Mouse (Mus musculus) thymus, postnatal 25 days (tissue): ENCODE results near the gene Thap12.

ENCODE experiments used
- DNase-seq: peaks from one replicate; pipeline ENCODE4 v3.0.0; 2022

The Thap12 gene

GRCm38 (mm10) chr7:98698590-98698989 lies 4.3 kb upstream of the Thap12 start:
- DNase-seq, result no peak

- no peak for DNase-seq
Measured at GRCm38 (mm10) chr7:98701771-98702170, 1.1 kb upstream of the Thap12 start.

- DNase-seq, result peak; percentile 58
Measured at GRCm38 (mm10) chr7:98703365-98703881, 520 bp downstream of the Thap12 start.

- no peak for DNase-seq
Measured at GRCm38 (mm10) chr7:98704276-98704675, 1.4 kb downstream of the Thap12 start.

- no peak for DNase-seq
Measured at GRCm38 (mm10) chr7:98713661-98714060, 10.8 kb downstream of the Thap12 start.

- peak; percentile 49 for DNase-seq
Measured at GRCm38 (mm10) chr7:98717438-98717837, 14.5 kb downstream of the Thap12 start.

- DNase-seq, result no peak
Measured at GRCm38 (mm10) chr7:98719761-98720160, 16.9 kb downstream of the Thap12 start.

GRCm38 (mm10) chr7:98720731-98721130 lies 17.8 kb downstream of the Thap12 start:
- DNase-seq, result no peak

GRCm38 (mm10) chr7:98721172-98721571 lies 18.3 kb downstream of the Thap12 start:
- DNase-seq, result no peak

GRCm38 (mm10) chr7:98721623-98722022 lies 18.7 kb downstream of the Thap12 start:
- DNase-seq, result no peak

- DNase-seq, result no peak
Measured at GRCm38 (mm10) chr7:98725686-98726195, 22.8 kb downstream of the Thap12 start.

GRCm38 (mm10) chr7:98727986-98728385 lies 25.1 kb downstream of the Thap12 start:
- no peak for DNase-seq

- no peak for DNase-seq
Measured at GRCm38 (mm10) chr7:98728499-98728898, 25.6 kb downstream of the Thap12 start.

- no peak for DNase-seq
Measured at GRCm38 (mm10) chr7:98729661-98730271, 26.9 kb downstream of the Thap12 start.

- no peak for DNase-seq
Measured at GRCm38 (mm10) chr7:98733958-98734357, 31.1 kb downstream of the Thap12 start.

- no peak for DNase-seq
Measured at GRCm38 (mm10) chr7:98734876-98735275, 32.0 kb downstream of the Thap12 start.

- DNase-seq, result no peak
Measured at GRCm38 (mm10) chr7:98736780-98737550, 34.1 kb downstream of the Thap12 start.

GRCm38 (mm10) chr7:98740363-98740762 lies 37.5 kb downstream of the Thap12 start:
- DNase-seq, result no peak

GRCm38 (mm10) chr7:98743312-98743711 lies 40.4 kb downstream of the Thap12 start:
- DNase-seq, result peak; percentile 69

GRCm38 (mm10) chr7:98750404-98750803 lies 47.5 kb downstream of the Thap12 start:
- no peak for DNase-seq

- no peak for DNase-seq
Measured at GRCm38 (mm10) chr7:98752680-98753079, 49.8 kb downstream of the Thap12 start.

GRCm38 (mm10) chr7:98756050-98756449 lies 53.1 kb downstream of the Thap12 start:
- DNase-seq, result no peak

- DNase-seq, result no peak
Measured at GRCm38 (mm10) chr7:98756556-98756955, 53.7 kb downstream of the Thap12 start.

GRCm38 (mm10) chr7:98760126-98760525 lies 57.2 kb downstream of the Thap12 start:
- no peak for DNase-seq
